Mouse (Mus musculus) erythroblast, embryonic 14.5 days (primary cell): ENCODE results near the gene Slc7a6. TPM values are rescaled to one million over a fixed set of nuclear protein-coding genes. Genes with fewer than 3 reads are reported as not detected.

Source experiments
- H3K27me3 ChIP-seq: 2 replicates; pipeline ENCODE4 v1.6.1; 2012; ENCODE audit warnings: inconsistent platforms; ENCODE audit not compliant: control insufficient read depth
- H3K36me3 ChIP-seq: 2 replicates; pipeline ENCODE4 v1.6.1; 2012; ENCODE audit warnings: mild to moderate bottlenecking, inconsistent platforms; ENCODE audit not compliant: control insufficient read depth
- H3K4me1 ChIP-seq: 2 replicates; pipeline ENCODE4 v1.6.1; 2012; ENCODE audit warnings: inconsistent platforms; ENCODE audit not compliant: control insufficient read depth
- H3K4me3 ChIP-seq: replicated peaks from 2 replicates; pipeline ENCODE3; 2012; ENCODE audit warnings: moderate library complexity, mild to moderate bottlenecking, inconsistent platforms
- H3K9me3 ChIP-seq: 2 replicates; pipeline ENCODE4 v1.6.1; 2012; ENCODE audit warnings: low read length, inconsistent platforms, mixed read lengths; ENCODE audit not compliant: control insufficient read depth
- GATA1 ChIP-seq: IDR thresholded peaks from 2 replicates; pipeline ENCODE4 v1.6.1; 2012; ENCODE audit warnings: low read length, inconsistent platforms, mixed read lengths
- TAL1 ChIP-seq: IDR thresholded peaks from 3 replicates; pipeline ENCODE4 v1.6.1; 2012; ENCODE audit warnings: low read length, inconsistent platforms, mixed read lengths
- polyA plus RNA-seq: library from polyadenylated mRNA; stranded (reverse); fragments of >175 nt; gene quantifications from 2 replicates; pipeline ENCODE4 v1.2.3, GENCODE M21; 2012

The Slc7a6 gene
- polyA plus RNA-seq, 1 experiment, result 0.06 TPM

- peaks cover 36% of the 10 kb centered on the region for H3K27me3 ChIP-seq
- H3K4me3 ChIP-seq, result peak overlapping the region; percentile 82
- H3K9me3 ChIP-seq, result no peaks in the 10 kb centered on the region
- H3K4me1 ChIP-seq, result peaks cover 22% of the 10 kb centered on the region
- H3K36me3 ChIP-seq, result no peaks in the 10 kb centered on the region
- no peak for TF ChIP-seq GATA1
- no peak for TF ChIP-seq TAL1
Observed at GRCm38 (mm10) chr8:106169934-106170480, 1.4 kb downstream of the Slc7a6 start.

DNA sequence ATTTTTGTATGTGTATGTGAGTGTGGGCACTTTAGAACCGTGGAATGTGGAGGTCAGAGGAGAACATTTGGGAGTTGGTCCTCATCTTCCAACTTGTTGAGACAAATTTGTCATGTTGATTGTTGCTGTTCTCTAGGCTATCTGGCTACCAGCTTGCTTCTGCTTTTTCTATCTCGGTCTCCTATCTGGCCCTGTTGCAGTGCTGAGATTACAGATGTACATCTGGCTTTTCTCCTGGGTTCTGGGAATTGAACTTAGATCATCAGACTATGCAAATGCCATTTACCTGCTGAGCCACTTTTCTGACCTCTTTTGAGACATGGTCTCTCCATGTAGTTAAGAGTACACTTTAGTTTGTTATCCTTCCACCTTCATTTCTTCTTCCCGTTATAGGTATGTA lies 4.9 kb downstream of the Slc7a6 start:
- Histone ChIP-seq H3K9me3 (no peaks in the 10 kb centered on the region), H3K4me1 (peaks cover 19% of the 10 kb centered on the region), H3K4me3 (no peak overlapping the region), H3K36me3 (no peaks in the 10 kb centered on the region), H3K27me3 (peaks cover 16% of the 10 kb centered on the region)
- TF ChIP-seq TAL1, result no peak
- TF ChIP-seq GATA1, result no peak

DNA sequence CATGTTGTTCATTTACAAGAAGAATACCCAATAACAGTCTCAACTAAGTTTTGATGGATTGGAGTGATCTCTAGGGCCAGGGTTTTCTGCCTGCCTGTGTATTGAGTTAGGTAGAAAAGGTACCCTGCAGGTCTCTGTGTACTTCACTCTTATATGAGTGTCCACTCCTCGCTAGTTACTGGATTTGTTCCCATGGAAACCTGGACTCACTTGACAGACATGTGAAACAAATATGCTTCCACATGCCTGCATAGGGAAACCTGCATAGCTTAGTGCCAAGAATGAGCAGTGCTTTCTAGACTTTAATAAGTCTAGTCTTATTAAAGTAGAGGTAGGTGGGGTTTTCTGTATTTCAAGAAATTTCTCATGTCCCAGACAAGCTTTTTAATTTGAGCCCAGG lies 8.2 kb downstream of the Slc7a6 start:
- no peak for TF ChIP-seq GATA1
- TF ChIP-seq TAL1, result no peak
- Histone ChIP-seq H3K36me3 (no peaks in the 10 kb centered on the region), H3K27me3 (no peaks in the 10 kb centered on the region), H3K4me1 (peaks cover 3% of the 10 kb centered on the region), H3K4me3 (no peak overlapping the region), H3K9me3 (no peaks in the 10 kb centered on the region)

DNA sequence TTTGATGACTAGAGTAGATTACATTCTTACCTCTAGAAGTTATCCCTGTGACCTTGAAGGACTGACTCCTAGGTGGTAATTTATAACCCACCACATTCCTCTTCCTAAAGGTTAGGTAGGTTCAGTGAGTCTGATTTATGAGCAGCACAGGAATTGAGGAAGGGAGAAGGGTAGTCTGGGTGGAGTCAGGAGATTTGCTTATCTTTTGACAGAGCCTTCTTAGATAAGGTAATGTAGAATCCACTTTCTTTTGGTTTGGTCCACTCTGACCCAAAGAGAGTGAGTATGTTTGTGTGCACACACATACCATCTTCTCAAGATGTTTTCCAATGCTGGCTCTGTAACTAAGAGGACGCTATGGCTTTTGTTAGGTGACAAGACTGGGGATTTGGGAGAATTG lies 8.9 kb downstream of the Slc7a6 start:
- no peaks in the 10 kb centered on the region for H3K27me3 ChIP-seq
- H3K36me3 ChIP-seq, result no peaks in the 10 kb centered on the region
- no peak overlapping the region for H3K4me3 ChIP-seq
- H3K9me3 ChIP-seq, result no peaks in the 10 kb centered on the region
- TF ChIP-seq TAL1, result no peak
- no peak for TF ChIP-seq GATA1
- peaks cover 3% of the 10 kb centered on the region for H3K4me1 ChIP-seq

- no peaks in the 10 kb centered on the region for H3K9me3 ChIP-seq
- H3K4me3 ChIP-seq, result no peak overlapping the region
- TF ChIP-seq GATA1 (no peak), TAL1 (no peak)
- peaks cover 3% of the 10 kb centered on the region for H3K4me1 ChIP-seq
- H3K27me3 ChIP-seq, result no peaks in the 10 kb centered on the region
- H3K36me3 ChIP-seq, result no peaks in the 10 kb centered on the region
Observed at GRCm38 (mm10) chr8:106178428-106178827, 9.8 kb downstream of the Slc7a6 start.

DNA sequence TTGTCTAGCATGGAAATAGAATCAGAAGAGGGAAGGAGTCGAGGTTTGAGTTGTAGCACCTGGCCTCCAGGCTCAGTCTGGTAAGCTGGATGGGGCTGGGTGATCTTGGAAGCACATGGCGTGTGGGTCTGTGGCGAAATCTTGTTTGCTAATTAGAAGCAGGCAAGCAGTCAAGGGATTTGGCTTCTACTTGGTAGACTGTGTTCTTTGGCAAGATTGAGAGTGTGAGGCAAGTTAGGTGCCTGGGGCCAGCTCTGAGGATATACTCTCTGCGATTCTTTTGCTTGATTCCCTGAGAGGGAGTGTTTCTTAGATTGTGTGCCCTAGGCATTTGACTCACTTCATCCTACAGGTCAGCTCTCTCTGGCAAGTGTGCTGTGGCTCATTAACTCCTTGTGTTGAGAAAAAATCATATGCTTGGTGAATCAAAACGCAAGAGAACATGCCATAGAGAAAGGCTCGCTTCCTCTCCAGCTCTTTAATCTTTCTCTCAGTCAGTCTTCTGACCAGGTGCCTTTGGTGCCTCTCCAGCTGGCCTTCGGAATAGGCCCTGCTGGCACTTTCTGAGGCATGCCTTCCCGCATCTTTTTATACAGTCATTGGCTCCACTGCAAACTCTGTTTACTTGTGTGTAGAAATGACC lies 17.1 kb downstream of the Slc7a6 start:
- no peak for TF ChIP-seq TAL1
- TF ChIP-seq GATA1, result no peak
- no peak overlapping the region for H3K4me3 ChIP-seq
- peaks cover 7% of the 10 kb centered on the region for H3K4me1 ChIP-seq
- no peaks in the 10 kb centered on the region for H3K36me3 ChIP-seq
- peaks cover 3% of the 10 kb centered on the region; the same call in 1 of the 2 replicates for H3K27me3 ChIP-seq
- H3K9me3 ChIP-seq, result no peaks in the 10 kb centered on the region

DNA sequence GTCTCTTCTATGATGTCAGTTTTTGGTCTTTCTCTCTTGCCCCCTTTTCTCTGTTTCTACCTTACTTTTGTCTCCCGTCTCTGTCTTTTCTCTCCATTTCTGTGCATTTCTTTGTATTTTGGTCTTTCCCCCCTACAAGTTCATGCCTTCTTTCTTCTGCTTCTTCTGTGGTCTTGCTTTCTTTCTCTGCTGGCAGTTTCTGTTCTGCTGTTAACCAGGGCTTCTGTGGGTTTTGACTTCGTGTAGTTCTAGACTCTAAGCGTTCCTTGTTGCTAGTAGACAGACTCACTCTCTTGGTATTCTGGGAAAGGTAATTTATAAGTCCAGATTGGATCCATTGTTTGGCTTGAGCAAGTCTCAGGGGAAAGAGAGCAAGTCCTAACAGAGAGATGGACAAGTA lies 17.7 kb downstream of the Slc7a6 start:
- Histone ChIP-seq H3K36me3 (no peaks in the 10 kb centered on the region), H3K4me1 (peaks cover 8% of the 10 kb centered on the region), H3K9me3 (no peaks in the 10 kb centered on the region), H3K27me3 (peaks cover 3% of the 10 kb centered on the region; the same call in 1 of the 2 replicates), H3K4me3 (no peak overlapping the region)
- no peak for TF ChIP-seq GATA1
- no peak for TF ChIP-seq TAL1

DNA sequence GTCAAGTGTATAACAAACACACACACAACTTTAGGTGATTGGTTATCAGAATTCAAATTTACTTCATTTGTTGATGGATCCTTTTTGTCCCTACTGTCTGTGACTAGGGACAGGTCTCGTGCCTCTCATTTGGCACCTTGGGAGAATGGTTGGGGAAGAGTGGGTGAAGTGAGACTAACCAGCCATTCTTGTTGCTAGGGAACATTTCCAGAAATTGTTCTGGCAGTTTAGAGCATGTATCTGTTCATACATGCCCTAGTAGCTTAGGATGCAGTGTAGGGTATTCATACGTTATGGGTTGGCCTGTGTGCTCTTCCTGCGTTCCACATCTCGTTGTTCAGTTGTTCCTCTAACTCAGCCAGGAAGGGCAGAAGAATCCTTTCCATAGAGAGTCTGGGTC lies 20.5 kb downstream of the Slc7a6 start:
- peaks cover 5% of the 10 kb centered on the region for H3K36me3 ChIP-seq
- peaks cover 5% of the 10 kb centered on the region; the same call in 1 of the 2 replicates for H3K27me3 ChIP-seq
- no peaks in the 10 kb centered on the region for H3K9me3 ChIP-seq
- TF ChIP-seq TAL1 (no peak), GATA1 (no peak)
- H3K4me3 ChIP-seq, result no peak overlapping the region
- peaks cover 16% of the 10 kb centered on the region for H3K4me1 ChIP-seq

DNA sequence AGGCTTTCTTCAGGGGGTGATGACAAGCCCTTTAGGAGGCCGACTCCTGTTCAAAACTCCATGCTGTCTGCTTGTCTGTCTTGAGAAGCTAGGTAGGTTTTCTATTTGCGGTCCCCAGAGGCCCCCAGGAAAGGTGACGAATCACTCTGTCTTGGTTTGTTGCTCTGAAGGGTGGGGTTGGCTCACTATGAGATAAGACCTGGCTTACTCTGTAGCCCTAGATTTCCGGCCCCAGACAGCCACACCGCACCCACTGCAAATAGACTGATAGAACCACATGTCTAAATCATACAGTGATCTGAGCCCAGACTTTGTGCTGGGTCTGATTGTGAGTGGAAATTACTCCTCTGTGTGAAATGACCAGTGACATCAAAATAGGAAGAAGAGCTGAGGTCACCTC lies 23.0 kb downstream of the Slc7a6 start:
- no peaks in the 10 kb centered on the region for H3K9me3 ChIP-seq
- H3K27me3 ChIP-seq, result peaks cover 5% of the 10 kb centered on the region; the same call in 1 of the 2 replicates
- H3K4me1 ChIP-seq, result peaks cover 16% of the 10 kb centered on the region
- no peak for TF ChIP-seq TAL1
- no peak for TF ChIP-seq GATA1
- H3K4me3 ChIP-seq, result no peak overlapping the region
- peaks cover 17% of the 10 kb centered on the region for H3K36me3 ChIP-seq

- peaks cover 22% of the 10 kb centered on the region for H3K36me3 ChIP-seq
Observed at GRCm38 (mm10) chr8:106193162-106193561, 24.5 kb downstream of the Slc7a6 start.

More at GRCm38 (mm10) chr8:106193162-106193561, 24.5 kb downstream of the Slc7a6 start:
- no peak overlapping the region for H3K4me3 ChIP-seq
- H3K27me3 ChIP-seq, result peaks cover 5% of the 10 kb centered on the region; the same call in 1 of the 2 replicates
- peaks cover 10% of the 10 kb centered on the region for H3K4me1 ChIP-seq
- no peak for TF ChIP-seq GATA1
- no peak for TF ChIP-seq TAL1
- H3K9me3 ChIP-seq, result no peaks in the 10 kb centered on the region
